Mouse (Mus musculus) CD4-positive, CD25-positive, alpha-beta regulatory T cell, adult 4 months (primary cell): ENCODE results near the gene Ttc21a. TPM values are rescaled to one million over a fixed set of nuclear protein-coding genes. Genes with fewer than 3 reads are reported as not detected.
A peak's percentile ranks its signal among the peaks of the same experiment; 100 is the strongest.

Source experiments
- ATAC-seq: one replicate; pipeline ENCODE4 v1.8.0; 2017
- polyA plus RNA-seq, 2 experiments: library from polyadenylated mRNA; unstranded; fragments of 100-300 nt; shearing (Covaris generic); gene quantifications; one replicate each; pipeline ENCODE4 v1.2.1; 2017

Gene Ttc21a
- under 1 TPM in 1 of 2 experiments, not detected in 1; 0.15 TPM for polyA plus RNA-seq

DNA sequence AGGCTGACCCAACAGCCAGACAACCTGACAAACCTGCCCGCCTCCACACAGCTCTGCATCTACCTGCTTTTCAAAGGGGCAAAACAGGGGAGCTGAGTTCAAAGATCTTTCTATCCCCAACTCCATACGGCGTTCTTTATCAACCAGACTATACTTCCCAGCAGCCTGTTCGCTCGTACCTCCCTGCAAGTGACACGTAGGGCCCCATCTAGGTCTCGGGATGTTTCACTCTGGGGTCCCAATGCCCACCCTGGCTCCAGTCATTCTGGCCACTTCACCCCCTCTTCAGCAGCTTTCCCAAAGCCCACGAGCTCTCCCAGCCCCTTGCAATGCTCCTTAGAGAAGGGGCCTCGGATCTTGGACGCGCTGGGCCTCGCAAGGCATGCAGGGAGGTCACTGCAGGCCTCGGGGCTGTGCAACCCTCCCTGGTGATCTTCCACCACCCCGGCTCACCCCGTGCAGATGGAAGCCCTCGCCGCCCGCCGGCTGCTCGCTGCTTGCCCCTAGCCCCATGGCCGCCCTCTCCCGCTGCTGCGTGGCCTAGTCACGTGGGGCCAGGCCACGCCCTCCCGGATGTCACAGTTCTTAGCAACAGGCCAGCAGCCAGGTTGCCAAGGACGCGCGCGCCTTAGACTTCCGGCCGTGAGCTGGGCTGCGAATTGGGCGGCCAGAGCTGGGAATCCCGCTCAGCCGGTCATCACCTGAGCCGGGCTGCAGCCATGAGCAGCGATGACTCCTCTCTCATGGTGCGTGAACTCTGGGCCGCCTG is at the start of gene Ttc21a, which contains the start of gene Gorasp1:
Gene Ttc21a, plus strand, starts transcription at position 602 of the 769 bp plus-strand sequence.
Gene Gorasp1, minus strand, starts transcription at position 561 of the 769 bp plus-strand sequence.
- ATAC-seq = peak; percentile 98

- ATAC-seq = no peak
Measured at GRCm38 (mm10) chr9:119888843-119889246, 48.6 kb upstream of the Ttc21a start.

DNA sequence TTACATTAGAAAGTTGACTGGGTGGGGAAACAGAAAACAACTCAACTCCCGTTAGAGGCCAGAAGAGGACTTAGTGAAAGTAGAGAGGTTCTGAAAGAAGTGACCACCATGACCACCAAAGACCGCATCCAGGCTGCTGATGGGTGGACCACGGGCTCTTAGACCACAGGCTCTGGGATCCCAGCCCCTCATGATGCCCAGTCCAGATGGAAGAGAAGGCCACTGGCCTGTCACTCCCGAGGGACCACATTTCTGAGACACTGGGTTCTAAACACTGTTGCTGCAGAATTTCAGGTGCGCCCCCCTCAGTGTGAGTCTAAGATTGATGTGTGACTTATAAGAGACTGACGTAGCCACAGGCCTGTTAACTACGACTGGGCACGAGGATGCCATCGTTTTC is 48.0 kb upstream of the Ttc21a start:
- no peak for ATAC-seq

DNA sequence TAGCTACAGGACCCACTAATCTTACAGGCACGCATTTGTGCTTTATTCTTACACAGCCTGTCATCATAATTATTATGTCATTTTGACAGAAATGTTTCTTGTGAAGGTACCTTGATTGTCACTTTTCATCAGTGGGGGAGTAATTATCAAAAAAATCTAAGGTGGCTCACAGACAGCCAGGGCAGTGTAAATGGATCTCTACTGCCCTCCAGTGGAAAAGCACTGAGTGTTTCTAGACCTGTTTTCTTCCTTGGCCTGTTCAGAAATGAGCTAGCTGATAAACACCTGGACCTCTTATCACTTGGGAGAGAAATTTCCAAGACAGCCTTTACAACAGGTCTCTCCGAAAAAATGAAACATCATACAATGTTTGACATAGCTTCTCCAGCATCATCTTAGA is 46.7 kb upstream of the Ttc21a start:
- no peak for ATAC-seq

DNA sequence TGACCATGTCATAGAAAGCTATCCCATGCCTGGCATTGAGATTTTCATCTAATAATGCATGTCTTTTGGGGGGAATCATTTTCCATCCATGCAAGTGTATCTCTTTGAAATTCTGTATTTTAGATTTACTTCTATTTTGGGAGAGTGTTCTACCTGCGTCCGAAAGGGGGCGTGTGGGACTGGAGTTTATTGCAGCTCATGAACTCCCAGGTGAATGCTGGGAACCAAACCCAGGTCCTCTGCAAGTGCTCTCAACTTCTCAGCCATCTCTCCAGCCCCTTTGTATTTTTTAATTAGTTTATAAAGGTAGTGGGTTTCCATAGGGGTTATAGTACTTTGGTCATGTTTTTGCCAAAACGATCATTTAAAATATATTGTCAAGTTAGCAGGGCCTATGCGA is 43.5 kb upstream of the Ttc21a start:
- no peak for ATAC-seq

DNA sequence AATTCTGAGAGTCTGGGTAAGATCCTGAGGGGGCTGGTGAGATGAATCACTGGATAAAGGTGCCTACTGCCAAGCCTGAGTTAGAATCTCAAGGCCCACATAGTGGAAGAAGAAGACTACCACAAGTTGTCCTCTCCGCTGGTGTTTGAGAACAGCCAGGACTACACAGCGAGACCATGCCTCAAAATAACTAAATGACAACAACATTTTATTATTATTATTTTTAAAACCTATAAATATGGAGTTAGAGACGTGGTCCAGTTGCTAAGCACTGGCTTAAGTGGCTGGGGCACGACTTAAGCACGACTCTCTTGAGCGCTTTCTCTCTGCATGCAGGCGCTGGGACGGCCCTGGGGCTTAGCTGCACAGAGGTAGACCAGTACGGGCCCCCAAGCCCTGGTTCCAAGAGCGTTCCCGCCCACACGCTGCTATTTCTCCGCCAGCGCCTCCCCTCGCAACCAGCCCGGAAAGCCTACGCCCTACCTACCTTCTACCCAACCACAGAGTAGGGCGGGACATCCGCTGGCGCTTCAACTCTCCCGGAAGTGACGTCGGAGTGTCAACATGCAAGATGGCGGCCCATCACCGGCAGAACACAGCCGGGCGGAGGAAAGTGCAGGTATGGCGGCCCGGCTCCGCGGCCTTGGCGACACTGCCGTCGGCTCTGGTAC is 42.9 kb upstream of the Ttc21a start, which contains the start of gene Wdr48:
Gene Wdr48, plus strand, starts transcription at position 540 of the 671 bp plus-strand sequence.
- peak; percentile 96 for ATAC-seq

- peak; percentile 38 for ATAC-seq
Measured at GRCm38 (mm10) chr9:119895040-119895721, 42.2 kb upstream of the Ttc21a start.

- no peak for ATAC-seq
Measured at GRCm38 (mm10) chr9:119899446-119899845, 38.0 kb upstream of the Ttc21a start.

- ATAC-seq = no peak
Measured at GRCm38 (mm10) chr9:119902410-119903151, 34.8 kb upstream of the Ttc21a start.

DNA sequence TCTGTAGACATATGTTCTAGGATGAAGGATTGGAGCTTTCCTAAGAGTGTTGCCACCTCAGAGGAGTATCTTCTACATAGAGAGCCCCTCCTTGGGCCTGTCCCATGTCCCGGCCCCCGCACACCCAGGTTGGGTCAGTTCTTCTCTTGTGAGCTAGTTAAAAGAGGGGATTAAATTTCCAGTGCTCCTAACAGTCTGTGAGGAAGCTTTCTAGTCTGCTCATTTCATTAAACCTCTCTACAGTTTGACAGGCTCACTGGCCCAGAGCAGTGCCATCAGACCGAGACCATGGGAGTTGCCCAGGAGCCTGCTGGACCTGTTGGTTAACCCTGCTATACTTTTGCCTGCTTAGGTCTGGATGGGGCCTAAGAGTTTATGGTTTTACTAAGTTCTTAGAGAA is 28.7 kb upstream of the Ttc21a start:
- ATAC-seq = no peak

DNA sequence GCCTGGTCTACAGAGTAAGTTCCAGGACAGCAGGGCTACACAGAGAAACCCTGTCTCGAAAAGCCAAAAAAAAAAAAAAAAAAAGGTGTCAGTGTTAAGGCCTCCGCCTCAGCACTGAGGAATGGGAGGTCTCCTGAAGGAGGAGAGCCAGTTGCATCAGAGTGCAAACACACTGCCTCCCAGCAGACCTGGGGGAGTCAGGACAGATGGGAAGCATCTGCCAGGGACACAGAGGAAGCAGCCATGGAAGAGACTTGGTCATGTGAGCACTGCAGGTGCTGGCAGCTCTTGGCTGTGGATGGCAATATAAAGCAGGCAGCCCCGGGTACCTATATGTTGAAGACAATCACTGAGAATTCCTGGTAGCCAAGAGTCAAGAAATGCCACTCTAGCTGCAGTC is 27.5 kb upstream of the Ttc21a start:
- no peak for ATAC-seq

DNA sequence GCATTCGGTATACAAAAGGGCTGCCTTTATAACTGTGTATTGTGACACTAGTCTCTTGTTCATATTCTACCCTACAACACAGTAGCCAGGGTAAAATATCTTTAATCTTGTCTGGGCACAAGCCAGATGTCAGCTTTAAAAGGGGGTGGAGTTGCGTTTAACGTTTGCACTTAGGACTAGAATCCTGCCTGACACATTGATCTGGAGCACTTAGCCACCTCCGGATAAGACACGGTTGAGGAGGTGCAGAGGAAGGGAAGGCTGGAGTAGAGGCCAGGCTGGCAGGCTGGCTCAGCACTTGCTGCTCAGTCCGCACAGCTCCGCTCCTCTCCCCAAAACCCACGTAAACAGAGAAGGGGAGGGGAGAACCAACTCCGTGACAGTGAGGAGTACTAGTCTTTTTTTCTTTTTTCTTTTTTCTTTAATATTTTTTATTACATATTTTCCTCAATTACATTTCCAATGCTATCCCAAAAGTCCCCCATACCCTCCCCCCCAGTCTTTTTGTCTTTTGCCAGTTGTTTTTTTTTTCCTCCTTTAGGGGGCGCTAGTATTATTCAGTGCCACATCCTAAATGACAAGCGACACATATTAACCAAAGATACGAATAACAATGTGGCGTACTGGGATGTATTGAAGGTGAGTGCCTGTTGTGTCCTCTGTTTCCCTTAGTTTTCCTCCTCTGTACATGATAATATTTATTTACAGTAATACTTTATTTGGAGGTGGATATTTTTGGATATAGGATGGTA is 24.1 kb upstream of the Ttc21a start:
- ATAC-seq = no peak

DNA sequence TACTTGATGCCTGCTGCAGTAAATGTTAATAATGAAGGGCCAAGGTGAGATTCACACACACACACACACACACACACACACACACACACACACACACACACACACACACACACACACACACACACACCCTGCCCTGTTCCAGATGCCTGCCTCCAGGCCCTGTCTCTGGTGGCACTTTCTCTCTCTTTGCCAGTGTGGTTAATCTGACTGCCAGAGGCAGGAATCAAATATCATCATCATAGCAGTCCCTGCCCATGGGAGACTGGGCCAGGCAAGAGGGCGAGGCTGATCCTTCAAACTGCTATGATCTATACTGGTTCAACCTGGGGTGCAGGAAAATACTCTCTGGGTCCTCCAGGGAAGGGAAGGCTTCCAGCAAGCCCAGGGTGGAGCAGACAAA is 17.5 kb upstream of the Ttc21a start:
- ATAC-seq = no peak

DNA sequence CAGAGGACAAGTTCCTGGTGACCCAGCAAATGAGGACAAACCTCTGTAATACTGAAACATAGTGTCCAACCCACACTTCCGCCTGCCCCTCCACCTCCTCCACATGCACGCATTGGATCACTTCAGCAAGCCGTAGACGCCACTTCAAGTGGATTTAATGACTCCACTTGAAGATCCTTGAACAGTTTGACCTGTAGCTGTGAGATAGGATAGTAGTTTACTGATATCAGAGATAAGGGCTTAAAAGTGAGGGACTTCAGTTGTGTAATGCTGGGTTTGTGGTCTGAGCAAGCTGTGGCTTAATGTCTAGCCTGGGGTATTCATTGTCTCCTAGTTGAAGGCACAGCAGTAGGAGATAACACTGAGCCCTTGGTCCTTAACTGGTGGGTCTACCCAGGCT is 13.9 kb upstream of the Ttc21a start:
- no peak for ATAC-seq

DNA sequence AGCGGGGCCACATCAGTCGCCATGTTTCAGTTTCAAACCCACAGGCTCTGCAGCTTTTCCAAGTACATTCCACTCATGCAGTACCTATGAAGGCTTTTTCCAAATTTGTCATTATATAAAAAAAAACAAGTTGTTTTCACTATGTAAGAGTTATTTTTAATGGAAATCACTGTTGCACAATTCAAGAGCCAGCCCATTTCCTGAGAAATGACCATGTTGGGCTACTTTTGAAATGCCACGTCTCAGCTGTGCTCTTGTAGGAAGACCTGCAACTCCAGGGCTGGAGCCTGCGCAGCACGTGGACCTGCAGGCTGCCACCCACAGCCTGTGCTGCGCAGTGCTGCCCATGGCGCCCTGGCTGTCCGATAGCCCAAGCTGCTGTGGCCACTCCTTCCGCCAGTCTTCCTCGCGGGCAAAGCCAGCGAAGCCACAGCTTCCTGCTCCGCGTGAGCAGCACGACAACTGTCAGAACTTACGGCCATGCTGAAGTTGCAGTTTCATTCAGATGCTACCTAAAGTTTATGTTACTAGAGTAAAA is 12.2 kb upstream of the Ttc21a start:
- no peak for ATAC-seq

GRCm38 (mm10) chr9:119925729-119926128 is 11.7 kb upstream of the Ttc21a start:
- ATAC-seq = no peak

- no peak for ATAC-seq
Measured at GRCm38 (mm10) chr9:119926497-119926896, 10.9 kb upstream of the Ttc21a start.

- ATAC-seq = no peak
Measured at GRCm38 (mm10) chr9:119932358-119932757, 5.0 kb upstream of the Ttc21a start.

DNA sequence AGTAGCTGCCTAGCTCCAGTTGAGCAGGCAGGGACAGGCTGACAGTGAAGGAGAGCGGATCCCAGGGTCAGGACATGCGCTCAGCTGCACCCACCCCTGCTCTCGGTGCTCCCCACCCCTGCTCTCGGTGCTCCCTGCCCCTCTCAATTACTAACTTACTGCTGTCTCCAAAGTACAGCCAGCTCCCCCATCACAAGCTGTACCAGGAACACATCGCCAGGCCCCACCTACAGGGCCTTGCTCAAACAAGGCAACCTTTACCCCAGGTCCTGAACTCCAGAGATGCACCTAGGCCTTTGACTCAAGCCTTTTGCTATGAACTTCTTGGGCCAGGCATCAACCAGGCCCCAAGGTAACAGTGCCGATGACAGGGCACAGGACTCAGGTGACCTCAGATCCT is 3.7 kb upstream of the Ttc21a start:
- no peak for ATAC-seq

DNA sequence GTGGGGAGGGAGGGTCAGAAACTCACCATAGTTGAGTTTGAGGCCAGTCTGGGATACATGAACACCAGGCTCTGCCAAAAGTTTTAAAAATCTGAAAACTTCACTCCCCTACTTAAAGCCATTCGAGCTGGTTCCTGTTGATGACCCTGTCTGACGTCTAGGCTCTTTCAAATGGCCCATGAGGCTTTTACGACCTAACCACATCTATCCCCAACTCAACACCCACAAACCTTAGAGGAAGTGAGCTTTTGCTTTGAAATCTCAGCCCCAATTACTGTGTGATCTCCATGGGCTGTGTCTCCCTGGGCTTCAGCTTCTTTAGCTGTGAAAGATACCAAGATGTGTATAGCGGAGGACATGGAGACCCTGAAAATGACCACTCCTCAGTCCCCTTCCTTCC is 1.1 kb downstream of the Ttc21a start:
- ATAC-seq = peak; percentile 65

DNA sequence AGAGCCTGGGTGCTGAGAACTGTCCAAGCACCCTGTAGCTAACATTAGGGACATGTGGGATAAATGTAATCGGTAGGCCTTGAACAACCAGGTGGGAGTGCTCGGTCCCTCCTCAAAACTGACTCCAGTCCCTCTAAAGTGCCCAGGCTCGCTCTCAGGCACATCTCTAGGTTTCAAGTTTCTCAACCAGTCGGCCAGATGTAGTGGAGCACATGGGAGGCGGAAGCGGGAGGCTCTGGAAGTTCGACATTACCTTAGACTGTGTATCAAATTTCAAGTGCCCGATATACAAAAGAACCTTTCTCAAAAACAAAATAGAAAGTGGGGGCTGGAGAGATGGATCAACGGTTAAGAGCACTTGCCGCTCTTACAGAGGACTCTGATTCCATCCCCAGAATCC is 2.2 kb downstream of the Ttc21a start:
- ATAC-seq = no peak

DNA sequence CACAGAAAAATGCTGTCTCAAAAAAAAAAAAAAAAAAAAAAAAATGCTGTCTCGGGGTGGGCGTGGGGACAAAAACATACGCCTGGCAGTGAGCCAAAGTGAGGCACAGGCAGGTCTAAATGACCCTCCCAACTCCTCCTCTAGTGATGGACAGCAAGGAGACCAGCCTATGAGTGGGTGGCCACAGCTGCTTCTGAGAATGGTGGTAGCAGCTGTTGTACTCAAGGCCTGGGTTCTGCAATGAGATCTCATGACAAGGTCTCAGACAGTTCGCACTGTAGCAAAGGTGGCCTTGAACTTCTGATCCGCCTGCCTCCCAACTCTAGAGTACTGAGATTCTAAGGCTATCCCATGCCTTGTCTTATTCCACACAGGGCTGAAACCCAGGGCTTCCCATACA is 4.0 kb downstream of the Ttc21a start:
- no peak for ATAC-seq
